Mouse (Mus musculus) lung, postnatal 14 days (tissue): ENCODE measurements around the gene Pdilt.
"Not testable (repeated sequence)": the region's sequence is repeated elsewhere in the genome, so short reads cannot be mapped to it uniquely, and the experiment has no call there.

Source experiments
- DNase-seq: peaks from one replicate; pipeline ENCODE4 v3.0.0; 2021

The Pdilt gene

DNA sequence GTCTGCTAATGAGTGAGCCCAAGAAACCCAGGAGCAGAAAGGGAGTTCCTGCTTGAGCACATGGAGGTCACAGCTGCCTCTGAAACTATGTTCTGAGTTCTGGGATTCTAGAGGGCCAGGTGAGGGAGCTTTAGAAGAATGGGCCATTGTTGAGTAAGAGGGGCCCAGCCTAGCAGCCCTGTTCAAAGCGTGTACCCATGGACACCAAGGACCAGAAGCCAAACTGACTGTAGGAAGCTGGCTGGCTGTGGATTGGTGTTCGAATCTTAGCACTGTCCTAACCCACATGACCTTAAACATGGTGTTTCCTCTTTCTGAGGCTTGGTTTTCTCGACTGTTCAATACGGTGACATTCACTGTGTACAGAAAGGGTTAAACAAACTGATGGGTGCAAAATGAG, at the start of gene Pdilt:
Pdilt (minus strand) TSS at position 101 of the 400 bp plus-strand sequence.
- no peak for DNase-seq

DNA sequence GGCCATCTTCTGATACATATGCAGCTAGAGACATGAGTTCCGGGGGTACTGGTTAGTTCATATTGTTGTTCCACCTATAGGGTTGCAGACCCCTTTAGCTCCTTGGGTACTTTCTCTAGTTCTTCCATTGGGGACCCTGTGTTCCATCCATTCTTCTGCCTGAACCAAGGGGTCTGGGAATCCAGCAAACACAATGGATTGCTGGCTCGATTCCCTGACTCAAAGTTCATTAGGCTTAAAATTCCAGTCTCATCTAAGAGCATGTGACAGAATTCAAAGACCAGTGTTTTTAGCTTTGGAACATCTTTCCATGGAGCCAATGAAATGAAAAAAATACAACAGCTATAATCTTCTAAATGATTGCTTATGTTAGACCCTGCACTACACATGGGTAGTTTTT, 39.2 kb upstream of the Pdilt start:
- DNase-seq, result not testable (repeated sequence)

DNA sequence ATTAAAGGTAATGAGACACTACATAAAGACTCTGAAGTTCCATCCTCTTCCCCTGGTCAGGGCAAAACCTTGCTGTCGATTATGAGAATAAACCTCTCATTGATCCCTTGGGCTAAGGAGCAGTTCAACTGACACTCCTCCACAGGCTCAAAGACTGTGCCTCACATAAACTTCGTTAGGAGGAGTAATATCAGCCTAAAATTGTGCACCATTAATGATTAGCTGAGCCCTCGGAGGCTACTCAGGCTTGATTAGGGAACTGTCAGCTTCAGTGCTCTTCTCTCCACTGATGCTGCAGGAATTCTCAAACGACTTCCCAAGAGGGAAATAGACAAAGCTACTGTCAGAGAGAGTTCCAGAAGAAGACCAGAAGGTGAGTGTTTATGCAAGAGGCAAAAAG, 38.2 kb upstream of the Pdilt start:
- no peak for DNase-seq

DNA sequence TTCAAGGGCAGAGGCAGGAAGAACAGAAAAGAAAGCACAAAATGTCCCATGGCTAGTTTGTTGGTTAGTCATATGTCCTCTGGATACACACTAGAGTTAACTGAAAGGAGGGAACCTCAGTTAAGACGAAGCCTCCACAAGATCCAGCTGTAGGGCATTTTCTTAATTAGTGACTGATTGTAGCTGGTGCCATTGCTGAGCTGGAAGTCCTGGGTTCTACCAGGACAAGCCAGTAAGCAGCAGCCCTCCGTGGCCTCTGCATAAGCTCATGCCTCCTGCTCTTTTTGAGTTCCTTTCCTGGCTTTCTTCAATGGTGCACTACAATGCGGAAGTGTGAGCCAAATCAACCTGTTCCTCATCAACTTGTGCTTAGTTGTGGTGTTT, 37.2 kb upstream of the Pdilt start:
- DNase-seq, result no peak

DNA sequence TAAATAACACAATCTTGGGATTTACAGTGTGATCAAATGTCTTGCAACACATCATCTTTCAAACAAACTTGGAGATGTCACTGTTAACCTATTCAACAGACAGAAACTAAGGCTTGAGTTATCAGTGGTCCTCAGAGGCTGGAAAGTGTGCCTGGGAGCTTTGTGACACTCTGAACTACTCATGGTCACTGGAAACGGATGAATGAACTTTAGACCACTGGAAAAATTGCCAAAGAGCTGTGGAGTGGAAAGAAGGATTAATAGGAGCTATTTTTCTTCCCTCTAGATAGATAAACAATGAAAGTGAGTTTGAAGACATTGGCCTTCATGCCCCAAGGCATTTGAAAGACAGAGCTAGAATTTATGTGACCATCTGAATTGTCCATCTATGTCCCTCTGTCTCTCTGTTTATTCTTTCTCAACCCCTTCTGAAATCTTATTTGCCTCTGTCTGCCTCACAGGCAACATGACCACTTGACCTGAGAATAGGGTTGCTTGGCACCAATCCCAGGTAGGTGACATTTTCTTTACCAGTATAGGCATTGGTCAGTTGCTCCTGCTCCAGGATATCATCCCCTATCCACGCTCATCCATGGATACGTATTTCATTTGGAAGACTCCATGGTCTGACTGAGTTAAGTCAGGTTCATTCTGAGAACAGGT, 36.6 kb upstream of the Pdilt start:
- no peak for DNase-seq

DNA sequence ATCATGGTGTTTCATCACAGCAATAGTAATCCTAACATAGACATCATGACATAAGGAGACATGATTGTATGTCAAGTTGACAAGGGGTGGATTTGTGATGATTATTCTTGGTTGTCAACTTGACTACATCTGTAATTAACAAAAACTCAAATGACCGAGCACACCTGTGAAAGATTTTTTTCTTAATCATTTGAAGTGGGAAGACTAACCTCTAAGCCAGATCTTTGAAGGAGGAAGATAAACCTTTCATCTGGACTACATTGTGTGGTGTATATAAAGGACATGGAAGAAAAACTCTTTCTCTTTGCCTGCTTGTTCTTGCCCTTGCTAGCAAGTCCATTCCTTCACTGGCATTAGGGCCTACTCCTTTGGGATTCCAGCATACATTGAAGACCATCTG, 30.8 kb upstream of the Pdilt start, which contains the start of gene Acsm2:
Acsm2 (plus strand) TSS at position 301 of the 400 bp plus-strand sequence.
- no peak for DNase-seq

DNA sequence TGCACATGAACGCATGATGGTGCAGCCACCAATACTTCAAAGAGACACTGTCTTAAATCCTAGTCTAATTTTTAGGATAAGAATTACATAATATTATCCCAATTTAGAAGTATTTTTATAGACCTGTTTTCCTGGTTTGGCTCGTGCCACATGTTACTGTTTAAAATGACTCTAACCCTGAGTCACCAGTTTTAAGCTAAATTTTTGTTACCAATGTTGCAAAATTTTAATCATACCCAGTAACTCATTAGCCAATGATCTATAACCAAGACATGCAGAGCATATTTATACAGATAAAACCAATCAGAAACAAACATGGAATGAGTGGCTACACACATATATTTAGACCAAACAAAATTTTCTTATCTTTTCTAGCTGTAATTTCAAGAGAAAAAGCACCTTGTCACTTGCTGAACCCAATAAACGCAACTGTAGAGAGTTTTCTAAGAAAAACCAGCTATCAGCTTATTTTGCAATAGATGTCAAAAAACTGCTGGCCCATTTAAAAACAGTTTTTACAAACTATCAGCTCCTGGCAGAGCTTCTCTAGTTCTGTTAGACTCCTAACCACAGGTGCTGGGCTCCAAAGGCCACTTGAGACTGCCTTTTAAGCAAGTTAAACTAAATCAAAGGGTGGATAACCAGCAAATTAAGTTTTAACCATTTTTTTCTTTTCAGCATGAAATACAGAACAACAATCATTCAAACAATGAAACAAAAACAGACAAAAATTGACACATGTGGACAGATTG, 27.4 kb upstream of the Pdilt start:
- DNase-seq, result no peak

DNA sequence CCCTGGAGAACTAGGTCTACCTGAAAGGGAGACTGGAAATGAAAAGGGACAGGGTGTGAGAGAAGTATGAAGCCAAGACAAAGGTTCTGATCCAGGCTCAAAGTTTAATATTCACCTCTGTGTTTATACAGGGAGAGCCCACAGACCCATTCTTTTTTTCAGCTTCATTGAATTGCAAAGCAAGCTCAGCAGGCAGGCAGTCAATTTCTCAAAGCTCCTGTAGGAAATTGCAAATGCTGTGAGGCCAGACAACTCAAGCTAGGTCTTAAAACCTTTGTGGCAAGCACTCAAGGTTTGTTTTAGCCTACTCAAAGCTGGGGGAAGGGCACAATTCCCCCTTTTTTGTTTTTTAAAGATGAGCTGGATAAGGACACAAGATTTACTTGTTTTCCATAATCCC, 22.3 kb upstream of the Pdilt start:
- DNase-seq, result no peak

DNA sequence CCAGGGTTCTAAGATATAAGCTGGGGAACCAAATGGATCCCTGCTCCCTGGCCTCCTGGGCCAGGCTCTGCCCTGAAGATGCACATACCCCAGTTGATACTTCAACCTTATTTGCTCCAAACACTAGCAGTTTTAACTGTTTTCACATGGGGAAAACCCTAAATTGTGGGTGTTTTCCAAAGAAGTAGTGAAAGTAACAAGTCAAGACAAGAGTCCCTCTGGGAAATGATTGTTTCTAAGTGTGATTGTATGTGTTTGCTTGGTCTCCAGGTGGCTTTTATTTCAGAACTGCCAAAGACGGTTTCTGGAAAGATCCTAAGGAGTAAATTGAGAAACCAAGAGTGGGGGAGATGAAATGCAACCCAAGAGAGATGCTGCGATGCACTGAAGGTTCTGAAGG, 19.2 kb upstream of the Pdilt start:
- DNase-seq, result no peak

DNA sequence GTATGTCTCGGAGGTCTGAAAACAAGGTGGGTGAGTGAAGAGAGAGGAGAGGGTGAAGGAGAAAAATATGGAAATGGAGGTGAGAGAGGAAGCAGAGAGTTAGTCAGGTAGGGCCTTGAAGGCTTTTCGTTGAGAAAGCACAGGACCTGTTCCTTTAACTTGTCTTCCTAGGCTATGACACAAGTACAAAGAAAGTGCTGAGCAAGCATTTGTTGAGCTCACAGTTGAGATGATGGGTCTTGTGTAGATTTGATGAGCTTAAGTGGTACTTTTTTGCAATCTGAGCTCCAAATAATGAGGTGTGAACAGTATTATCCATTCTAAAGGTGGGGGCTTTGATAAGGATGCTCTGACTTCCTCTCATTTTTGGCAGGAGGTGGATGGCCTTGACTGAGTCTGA, 11.1 kb upstream of the Pdilt start:
- no peak for DNase-seq

DNA sequence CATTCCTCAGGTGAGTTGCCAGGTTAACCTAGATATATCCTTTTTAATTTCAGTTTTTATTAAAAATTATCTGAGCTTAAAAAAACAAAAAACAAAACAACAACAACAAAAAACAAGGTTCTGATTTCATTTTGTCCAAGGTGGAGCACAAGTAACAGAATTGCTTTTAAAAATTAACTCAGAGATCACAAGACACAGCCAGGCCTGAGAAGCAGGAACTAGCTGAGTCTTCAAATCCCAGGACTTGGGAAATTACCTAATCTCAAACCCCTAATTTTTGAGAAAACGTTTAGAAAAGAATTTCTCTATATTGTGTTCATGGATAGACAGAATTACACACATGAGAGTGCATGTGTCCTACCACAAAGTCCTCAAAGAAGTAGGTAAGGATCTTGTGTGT, 9.6 kb upstream of the Pdilt start:
- no peak for DNase-seq

DNA sequence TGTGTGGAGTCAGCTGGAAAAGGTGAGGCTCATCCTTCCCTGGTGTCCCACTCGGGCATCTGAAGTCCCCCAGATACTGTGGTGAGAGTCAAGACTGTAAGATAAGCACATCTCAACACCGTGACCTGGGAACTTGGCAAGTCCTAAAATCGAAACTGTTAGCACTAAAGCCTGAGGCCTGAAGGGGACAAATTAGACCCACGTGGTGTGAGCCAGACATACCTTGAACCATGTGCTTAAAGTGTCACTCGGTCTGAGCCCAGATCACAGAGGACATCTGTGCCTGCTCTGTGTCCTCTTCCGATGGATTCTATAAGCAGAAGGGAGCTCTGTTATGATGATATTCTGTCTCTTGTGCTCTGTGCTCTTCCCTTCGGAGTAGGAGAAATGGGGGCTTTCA, 5.3 kb upstream of the Pdilt start:
- DNase-seq, result no peak

DNA sequence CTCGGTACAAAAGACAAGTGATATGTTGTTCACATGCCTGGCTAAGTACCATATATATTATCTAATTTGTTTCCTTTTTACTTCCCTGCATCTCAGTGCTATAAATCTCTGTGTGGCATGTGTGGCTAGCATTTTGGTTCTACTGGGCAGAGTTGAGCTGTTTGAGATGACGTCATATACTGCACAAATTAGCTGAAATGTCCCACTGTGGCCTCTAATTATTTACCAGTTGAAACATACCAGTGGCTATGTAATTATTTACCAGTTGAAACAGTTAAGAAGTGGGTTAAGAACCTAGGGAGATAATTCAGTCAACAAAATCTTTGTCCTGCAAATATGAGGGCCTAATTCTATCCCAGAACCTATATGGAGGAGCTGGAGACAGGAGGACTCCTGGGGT, 4.3 kb upstream of the Pdilt start:
- DNase-seq, result no peak

DNA sequence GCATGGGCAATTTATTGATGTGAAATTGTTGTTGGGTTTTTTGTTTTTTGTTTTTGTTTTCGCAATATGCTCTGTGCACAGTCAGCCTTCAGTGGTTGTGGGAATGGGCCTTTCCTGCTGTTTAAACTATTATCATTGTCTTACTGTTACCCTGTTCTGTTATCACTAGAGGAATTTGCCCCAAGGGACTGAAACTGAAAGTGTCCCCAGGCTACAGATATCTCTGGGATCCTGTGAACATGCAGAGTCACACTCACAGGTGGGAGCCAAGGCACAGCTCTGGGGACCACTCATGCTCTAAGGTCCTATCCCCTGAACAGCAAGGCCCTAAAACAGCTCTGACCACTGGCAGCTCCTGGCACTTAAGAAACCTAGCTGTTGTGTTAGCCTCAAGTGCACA, 3.8 kb upstream of the Pdilt start:
- no peak for DNase-seq

DNA sequence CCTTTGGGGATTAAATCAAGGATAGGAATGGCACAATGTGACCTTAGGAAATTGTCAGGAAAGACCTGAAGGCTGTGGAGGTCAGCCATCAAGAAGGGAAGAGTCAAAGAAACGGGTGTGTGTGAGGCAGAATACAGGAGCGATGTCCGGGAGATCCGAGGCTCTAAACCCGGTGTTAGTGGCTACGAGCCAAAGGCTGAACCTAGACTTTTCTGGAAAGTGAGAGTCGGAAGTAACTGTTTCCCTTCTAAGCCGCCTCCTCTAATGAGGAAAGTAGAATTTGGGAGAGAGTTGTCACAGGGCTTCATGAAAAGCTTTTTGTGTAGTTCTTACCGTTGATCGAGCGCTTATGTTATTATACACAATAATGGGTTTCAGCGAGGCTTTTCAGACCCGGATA, 3.2 kb upstream of the Pdilt start:
- no peak for DNase-seq

DNA sequence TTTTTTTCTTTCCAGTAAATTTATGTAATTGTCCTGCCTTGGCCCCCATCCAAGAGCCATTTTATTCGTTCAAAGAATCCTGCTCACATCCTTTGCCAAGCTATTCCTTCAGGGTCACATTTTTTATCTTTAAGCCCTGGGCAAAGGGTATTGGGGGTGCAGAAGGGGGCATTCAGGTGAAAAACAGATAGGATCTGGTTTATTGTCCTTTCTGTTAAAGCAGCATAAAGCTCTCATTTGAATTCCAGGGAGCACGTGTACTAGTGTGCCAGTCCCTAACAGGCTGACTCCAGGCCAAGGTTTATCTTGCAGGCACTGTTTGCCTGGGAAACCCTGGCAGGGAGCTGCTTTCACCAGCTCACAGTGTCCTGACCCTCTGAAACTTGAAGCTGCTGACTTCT, 2.6 kb upstream of the Pdilt start:
- no peak for DNase-seq

DNA sequence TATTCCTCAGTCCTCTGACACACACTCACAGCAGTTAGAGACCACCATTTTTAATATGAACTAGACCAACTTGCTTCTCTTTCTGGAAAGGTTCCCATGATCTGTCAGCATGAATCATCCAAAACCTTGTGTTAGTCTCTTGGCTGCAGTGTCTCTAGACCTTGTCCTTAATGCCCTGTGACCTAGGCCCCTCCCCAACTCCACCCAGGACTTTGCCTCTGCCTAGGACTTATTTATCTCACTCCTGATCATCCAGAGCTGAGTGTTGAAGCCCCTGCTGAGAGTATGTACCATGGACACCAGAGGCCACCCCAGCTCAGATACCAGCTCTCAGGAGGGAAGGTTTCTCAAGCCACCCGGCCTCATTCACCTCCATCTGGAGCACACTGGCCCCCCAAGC, 904 bp downstream of the Pdilt start:
- DNase-seq, result no peak

DNA sequence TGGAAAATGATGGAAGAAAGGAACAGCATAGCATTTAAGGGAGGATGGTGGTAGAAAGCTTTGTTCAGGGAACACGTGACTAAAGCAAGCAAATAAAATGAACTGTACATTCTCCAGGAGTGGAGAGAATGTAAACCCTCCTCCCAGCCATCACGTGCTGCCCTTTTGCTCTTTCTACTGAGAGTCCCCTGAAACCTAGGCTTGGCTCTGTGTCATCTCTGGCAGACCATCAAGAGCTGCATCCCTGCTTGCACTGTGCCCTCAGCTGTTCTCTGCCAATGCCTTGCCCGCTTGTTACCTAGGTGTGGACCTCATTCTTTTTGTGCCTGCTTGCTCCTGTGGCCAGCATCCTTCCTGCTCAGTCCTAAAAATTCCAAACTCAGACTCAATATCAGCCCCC, 1.5 kb downstream of the Pdilt start:
- DNase-seq, result no peak

DNA sequence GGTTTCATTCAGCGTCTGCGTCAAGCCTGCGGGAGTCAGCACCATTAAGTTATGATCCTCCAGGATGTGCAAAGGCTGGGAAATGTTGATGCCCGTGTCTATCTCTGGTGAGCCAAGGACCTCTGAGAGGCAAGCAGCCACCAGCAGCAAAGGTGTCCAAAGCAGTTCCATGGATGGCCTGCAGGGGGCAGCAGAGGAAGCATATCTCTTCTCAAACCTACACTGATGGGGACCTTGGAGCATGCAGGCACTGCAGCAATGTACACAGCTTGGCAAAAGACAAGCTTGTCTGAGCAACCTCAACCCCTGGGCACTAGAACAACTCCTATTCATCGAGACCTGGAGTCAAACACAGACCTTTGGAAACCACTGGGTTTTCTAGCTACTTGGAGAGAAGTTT, 3.6 kb downstream of the Pdilt start:
- DNase-seq, result peak; percentile 65

DNA sequence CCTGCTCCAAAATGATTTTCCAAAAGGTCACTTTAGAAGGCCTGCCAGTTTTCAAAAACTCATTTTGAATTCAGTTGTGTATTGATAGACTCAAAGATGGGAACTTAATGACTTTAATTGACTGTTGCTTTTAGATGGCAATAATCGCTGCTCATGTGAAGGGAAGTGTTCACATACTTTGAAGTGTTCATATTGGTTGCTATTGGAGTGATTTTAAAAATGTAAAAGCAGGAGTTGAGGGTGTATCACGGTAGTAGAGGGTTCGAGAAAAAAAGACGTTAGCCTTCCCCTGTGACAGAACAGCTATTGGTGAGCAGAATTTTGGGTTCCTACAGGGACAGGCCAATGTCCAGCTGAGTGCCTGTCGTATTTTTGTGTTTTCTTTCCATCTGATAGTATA, 4.1 kb downstream of the Pdilt start, which contains the start of gene Acsm5:
Acsm5 (plus strand) TSS at position 301 of the 400 bp plus-strand sequence.
- DNase-seq, result no peak

DNA sequence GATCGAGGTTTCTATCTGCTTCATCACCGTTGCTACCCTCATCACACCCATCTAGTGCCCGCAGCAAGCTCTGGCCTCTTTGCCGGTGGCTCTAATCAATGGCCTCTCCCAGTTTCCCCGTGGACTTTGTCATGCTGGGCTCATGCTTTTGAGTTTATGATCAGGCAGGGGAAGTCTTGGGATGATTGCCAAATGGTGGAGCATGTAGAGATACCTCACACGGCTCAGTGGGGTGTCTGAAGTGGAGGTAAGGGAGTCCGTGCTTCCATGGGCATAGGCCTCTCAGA, 7.1 kb downstream of the Pdilt start:
- no peak for DNase-seq

DNA sequence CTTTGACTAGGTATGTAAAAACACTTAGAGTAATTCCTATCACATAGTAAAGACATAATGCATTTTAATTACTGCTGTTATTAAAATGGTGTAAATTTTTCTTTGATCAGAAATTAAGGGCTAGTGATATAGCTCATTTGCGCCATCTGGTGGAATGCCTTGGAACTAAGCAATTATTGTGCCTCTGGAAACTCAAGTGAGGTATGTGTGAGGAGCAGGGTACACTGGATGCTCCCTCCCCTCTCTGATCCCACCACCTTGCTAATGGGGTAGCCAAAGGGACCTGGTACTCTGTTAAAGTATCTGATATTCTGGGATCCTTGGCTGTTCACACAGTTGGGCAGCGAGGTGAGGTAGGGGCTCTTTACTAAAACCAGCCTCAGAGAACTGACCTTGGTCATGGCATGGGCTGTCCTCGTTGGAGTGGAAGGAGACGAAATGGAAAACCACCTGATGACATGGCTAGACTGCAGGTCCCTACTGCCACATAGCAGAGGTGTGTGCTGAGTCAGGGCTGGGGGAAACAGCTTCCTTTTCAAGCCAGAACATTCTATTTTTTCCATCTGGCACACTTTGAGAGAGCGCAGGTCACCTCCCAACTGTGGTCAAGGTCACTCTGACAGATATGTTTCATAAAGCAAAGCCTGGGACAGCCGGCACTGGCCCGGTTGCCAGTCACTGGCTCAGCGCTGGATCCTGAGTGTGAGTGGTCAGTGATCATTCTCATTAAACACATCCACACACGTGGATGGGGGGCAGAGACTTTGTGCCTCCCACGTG, 7.6 kb downstream of the Pdilt start:
- DNase-seq, result peak; percentile 48

DNA sequence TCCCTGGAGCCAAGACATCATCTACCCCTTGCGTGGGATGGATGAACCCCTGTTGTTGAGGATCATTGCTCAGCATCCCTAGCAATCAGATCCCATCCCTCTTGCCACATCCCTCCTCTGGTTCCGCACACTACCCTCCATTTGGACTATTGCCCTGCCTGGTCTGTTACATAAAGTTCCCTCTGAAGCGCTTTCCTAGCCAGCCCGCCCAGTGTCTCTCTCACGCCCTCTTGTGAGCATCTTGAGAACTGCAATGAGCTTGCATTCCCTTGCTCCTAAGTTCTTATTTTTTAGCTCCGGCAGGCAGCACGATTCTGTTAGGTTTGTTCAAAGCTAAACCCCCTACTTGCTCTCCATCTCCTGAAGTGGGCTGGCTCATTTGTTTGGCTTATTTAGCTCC, 10.2 kb downstream of the Pdilt start:
- peak; percentile 12 for DNase-seq

DNA sequence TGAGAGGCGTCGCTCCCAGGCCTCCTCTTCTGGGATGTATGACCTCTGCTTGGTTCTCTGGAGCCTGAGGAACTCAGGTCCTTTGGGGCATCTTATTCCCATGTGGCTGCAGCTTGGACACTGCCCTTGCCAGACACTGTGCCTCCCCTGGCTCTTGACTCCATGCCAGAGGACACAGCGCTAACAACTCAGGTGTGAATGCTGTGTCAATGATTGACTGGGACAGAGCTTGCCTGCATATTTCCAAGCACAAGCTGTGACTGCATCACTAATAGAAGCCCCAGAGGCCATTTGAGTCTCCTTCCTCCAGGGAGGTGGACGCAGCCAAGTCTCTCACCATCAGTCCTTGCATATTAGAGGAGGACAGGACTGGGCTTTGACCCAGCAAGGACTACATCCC, 12.1 kb downstream of the Pdilt start:
- no peak for DNase-seq
